Mouse (Mus musculus) liver, embryonic 14.5 days (tissue): ENCODE measurements at regions not wholly inside any gene's neighbourhood (a gene's known extent, or its start where the extent isn't known, plus 50 kb on each side); places are given as distances from the start of the nearest gene placed in this dataset.

ENCODE experiments used
- ATAC-seq: fragments of 200-750 bp; cut with Nextera tagmentation; 2 replicates; pipeline ENCODE4 v1.8.0; 2017; ENCODE audit warnings: moderate number of reproducible peaks, mild to moderate bottlenecking, moderate library complexity; ENCODE audit not compliant: insufficient read depth
- DNase-seq, 3 experiments: peaks; one replicate each; pipeline ENCODE4 v3.0.0-alpha.2; 2012 to 2013; ENCODE audit warnings: low read depth in 3 of 3, low spot score in 3 of 3
- H3K27ac ChIP-seq: fragments of 300-500 bp; sonication (generic); 2 replicates; pipeline ENCODE4 v1.5.1; 2014; ENCODE audit warnings: moderate library complexity, mild to moderate bottlenecking, control low read depth, inconsistent platforms
- H3K27me3 ChIP-seq: fragments of 300-500 bp; sonication (generic); 2 replicates; pipeline ENCODE4 v1.6.1; 2014; ENCODE audit warnings: mild to moderate bottlenecking, low read length, moderate library complexity; ENCODE audit not compliant: control insufficient read depth, insufficient read depth
- H3K36me3 ChIP-seq: fragments of 300-500 bp; sonication (generic); replicated peaks from 2 replicates; pipeline ENCODE4 v1.6.1; 2014; ENCODE audit warnings: low read depth; ENCODE audit not compliant: control insufficient read depth, insufficient read depth
- H3K4me1 ChIP-seq, 2 experiments: fragments of 200-500 bp in 1 of 2; fragments of 300-500 bp in 1 of 2; sonication (generic) in 1 of 2; replicated peaks; 2 replicates each; pipeline ENCODE4 v1.6.1; 2012 to 2014; ENCODE audit warnings: antibody characterized with exemption in 1 of 2, inconsistent platforms in 1 of 2, low read length in 1 of 2; ENCODE audit not compliant: control insufficient read depth in 2 of 2, insufficient read depth in 2 of 2
- H3K4me2 ChIP-seq: fragments of 300-500 bp; sonication (generic); 2 replicates; pipeline ENCODE4 v1.6.1; 2014; ENCODE audit warnings: low read depth, mild to moderate bottlenecking, control low read depth, moderate library complexity
- H3K4me3 ChIP-seq, 2 experiments: fragments of 200-500 bp in 1 of 2; fragments of 300-500 bp in 1 of 2; sonication (generic) in 1 of 2; 2 replicates each; pipeline ENCODE4 v1.5.1; 2012 to 2014; ENCODE audit warnings: low read depth in 2 of 2, low read length in 2 of 2, mild to moderate bottlenecking in 2 of 2, control low read depth in 1 of 2, inconsistent platforms in 1 of 2, moderate library complexity in 1 of 2; ENCODE audit not compliant: insufficient read depth in 1 of 2
- H3K9ac ChIP-seq: fragments of 300-500 bp; sonication (generic); replicated peaks from 2 replicates; pipeline ENCODE4 v1.6.1; 2014; ENCODE audit warnings: mild to moderate bottlenecking, control low read depth, moderate library complexity
- H3K9me3 ChIP-seq: fragments of 300-500 bp; sonication (generic); 2 replicates; pipeline ENCODE4 v1.6.1; 2016; ENCODE audit warnings: low read length, mixed read lengths; ENCODE audit not compliant: control insufficient read depth
- CTCF ChIP-seq: IDR thresholded peaks from 2 replicates; pipeline ENCODE4 v1.5.1; 2016; ENCODE audit warnings: antibody characterized with exemption, low read depth, control low read depth
- EP300 ChIP-seq: IDR thresholded peaks from 2 replicates; pipeline ENCODE4 v1.6.1; 2016; ENCODE audit warnings: antibody characterized with exemption, low read depth
- WGBS: fragments of 180-500 bp; shearing (Covaris S2); extraction: QIAGEN DNeasy Blood & Tissue Kit; methylation state at CpG from one replicate; pipeline ENCODE4 v1.1.7; 2014; ENCODE audit not compliant: insufficient replicate concordance; 5-methylcytosine and 5-hydroxymethylcytosine counted together

DNA sequence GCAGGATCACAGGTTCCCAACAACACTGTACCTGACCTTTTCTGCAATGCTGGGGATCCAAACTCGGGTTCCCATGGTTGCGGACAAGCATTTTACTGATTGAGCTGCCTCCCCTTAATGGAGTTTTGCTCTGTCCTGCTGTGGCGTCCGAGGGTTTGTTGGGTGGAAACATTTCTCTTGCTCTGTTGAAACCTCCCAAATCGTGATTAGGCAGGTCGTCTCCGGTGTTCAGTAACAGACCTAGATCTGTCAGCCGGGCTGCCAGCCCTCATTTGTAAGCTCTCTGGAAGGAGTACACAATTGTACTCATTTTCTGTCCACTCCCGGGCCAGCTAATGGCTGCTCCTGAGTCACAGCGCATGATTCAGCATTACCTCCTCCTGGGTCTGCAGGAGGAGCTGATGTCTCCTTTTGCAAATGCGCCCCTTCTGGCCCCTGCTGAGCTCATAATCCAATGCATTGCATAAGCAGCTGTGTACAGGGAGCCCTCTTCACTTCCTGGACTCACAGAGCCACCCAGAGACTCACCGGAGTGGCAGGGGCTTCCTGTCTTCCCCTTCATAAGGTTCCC lies 49.8 kb upstream of the Sipa1l2 start:
- DNase-seq (peak in 1 of 3 experiments; percentile 19), ATAC-seq (no peak)
- Histone ChIP-seq H3K27me3 (no peaks in the 10 kb centered on the region), H3K36me3 (no peaks in the 10 kb centered on the region), H3K27ac (no peak overlapping the region), H3K9ac (no peak overlapping the region), H3K4me2 (no peak overlapping the region), H3K9me3 (no peaks in the 10 kb centered on the region), H3K4me1 (peaks cover 0 to 12% of the 10 kb centered on the region in 2 experiments; a peak in 2 of 4 replicates), H3K4me3 (no peak overlapping the region)
- 39% methylated on average over 12 of the region's 12 CpGs for WGBS
- TF ChIP-seq EP300 (no peak), CTCF (no peak)
